Mouse (Mus musculus): Measurements from ENCODE around the gene Wapl. TPM values are rescaled to one million over a fixed set of nuclear protein-coding genes. Genes with fewer than 3 reads are reported as not detected.

Wapl gene
- total RNA-seq, 2 experiments from 2014 or later: 41.7 to 44.5 TPM

- no peak for DNase-seq (ENCODE audit: low spot score in 2 of 2)
- intact Hi-C loops (cut with DNase I): no loop called here
Observed at GRCm38 (mm10) chr14:34680815-34681214, 7.1 kb downstream of the Wapl start.

DNA sequence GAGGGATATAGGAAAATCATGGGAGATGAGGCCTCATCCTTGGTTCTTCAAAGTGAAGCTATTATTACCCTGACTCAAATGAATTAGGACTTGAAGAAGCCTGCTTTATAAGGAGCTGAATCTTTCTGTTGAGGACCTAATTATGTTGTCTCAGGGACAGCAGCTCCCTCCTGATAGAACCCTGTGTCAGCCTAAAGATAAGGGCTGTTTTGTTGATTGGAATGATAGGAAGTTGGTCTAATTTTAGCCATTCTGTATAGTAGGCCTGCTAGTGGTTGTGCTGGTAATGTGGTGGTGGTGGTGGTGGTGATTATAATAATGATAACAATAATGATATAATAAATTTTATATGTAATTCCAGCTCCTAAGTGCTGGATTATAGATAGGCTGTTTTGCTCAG, 11.3 kb downstream of the Wapl start:
- no peak for DNase-seq (ENCODE audit: low spot score in 2 of 2)
- intact Hi-C loops (cut with DNase I): no loop called here

GRCm38 (mm10) chr14:34693970-34694369, 20.2 kb downstream of the Wapl start:
- DNase-seq (ENCODE audit: low spot score in 2 of 2): no peak
- intact Hi-C loops (cut with DNase I): no loop called here

GRCm38 (mm10) chr14:34697376-34697775, 23.6 kb downstream of the Wapl start:
- no peak for DNase-seq (ENCODE audit: low spot score in 2 of 2)
- intact Hi-C loops (cut with DNase I): no loop called here

DNA sequence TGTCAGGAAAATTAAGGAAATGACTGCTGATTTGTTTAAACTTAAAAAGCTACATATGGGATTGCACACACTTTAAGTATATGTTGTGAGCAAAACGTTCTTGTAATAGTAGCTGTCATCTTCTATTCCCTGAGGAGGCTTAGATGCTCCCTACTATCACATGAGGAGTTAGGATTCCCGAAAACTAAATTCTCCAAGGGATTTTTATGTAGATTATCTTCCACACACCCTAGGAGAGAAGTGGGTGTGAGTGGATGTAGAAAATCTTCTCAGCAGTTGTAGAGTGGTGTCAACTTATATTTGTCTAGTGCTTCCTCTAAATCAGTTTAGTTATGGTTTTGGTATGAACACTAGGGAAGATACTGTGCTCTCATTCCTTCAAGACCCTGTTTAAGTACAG, 36.5 kb downstream of the Wapl start:
- intact Hi-C loops (cut with DNase I): no loop called here

DNA sequence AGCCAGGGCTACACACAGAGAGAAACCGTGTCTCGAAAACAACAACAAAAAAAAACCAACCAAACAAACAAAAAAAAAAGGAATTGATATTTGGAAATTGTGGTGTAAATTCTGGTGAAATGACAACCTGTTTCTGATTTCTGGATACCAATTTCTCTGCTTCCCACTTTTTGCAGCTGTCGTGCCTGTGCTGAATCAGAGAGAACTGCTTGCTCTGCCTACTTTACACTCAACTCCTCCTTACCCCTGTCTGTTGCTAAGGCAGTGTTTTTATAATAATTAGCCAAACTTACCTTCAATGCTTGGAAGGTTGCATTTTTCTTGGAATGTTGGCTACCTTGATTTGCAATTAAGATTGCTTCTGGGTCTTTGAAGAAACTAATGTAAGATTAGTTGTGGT, 38.3 kb downstream of the Wapl start:
- DNase-seq (ENCODE audit: low spot score in 2 of 2): no peak
- intact Hi-C loops (cut with DNase I): no loop called here

More for the DNA sequence above, 36.5 kb downstream of the Wapl start:
- DNase-seq (ENCODE audit: low spot score in 2 of 2): no peak

DNA sequence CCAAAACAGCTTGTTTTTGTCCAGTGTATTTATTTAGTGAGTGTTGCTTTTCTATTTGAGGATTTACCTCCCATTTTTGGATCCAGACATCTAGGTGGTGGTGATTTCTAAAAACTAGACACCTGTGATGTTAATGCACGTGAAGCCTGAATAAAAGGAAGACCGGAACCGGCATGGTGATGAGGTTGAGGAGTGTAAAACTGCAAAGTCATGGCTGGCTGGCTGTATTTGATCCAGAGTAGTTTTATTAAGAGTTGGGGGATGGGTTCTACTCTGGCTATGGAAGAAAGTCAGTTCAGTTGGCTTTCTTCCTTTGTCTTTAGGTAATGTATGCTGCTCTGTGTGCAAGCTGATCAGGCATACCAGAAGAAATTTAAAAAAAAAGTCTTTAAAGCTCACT, 39.1 kb downstream of the Wapl start:
- no peak for DNase-seq (ENCODE audit: low spot score in 2 of 2)
- intact Hi-C loops (cut with DNase I): no loop called here

DNA sequence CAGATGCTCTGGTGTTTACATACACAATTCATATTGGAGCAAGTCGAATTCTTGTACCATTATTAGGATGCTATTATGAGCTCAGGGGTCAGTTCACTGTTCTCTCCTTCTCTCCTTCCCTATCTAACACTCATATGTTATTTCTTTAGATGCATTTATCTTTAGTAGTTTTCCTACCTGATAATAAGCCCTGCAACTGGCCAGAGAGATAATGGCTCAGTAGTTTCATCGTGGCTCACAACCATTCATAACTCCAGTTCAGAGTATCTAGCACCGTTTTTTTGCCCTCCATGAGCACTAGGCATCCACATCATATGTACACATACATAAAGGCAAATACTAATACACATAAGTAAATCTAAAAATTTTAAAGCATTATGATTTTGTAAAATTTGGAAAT, 44.4 kb downstream of the Wapl start:
- intact Hi-C loops (cut with DNase I): no loop called here
- DNase-seq (ENCODE audit: low spot score in 2 of 2): no peak

DNA sequence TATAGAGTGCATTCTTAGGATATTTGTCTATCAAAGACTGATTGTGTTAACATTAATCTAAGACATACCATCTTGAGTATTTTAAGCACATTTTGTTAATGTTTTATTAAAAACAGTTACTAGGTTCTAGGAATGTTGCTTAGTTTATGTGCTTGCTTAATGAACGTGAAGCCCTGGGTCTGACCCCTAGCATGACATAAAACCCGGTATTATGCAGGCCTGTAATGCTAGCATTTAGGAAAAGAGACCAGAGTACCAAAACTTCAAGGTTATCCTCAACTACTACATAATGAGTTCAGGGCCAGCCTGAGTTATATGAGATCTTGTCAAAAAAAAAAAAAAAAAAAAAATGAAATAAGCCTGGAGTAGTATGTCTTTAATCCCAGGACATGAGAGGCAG, 54.0 kb downstream of the Wapl start:
- intact Hi-C loops (cut with DNase I): no loop called here
- DNase-seq (ENCODE audit: low spot score in 2 of 2): no peak

DNA sequence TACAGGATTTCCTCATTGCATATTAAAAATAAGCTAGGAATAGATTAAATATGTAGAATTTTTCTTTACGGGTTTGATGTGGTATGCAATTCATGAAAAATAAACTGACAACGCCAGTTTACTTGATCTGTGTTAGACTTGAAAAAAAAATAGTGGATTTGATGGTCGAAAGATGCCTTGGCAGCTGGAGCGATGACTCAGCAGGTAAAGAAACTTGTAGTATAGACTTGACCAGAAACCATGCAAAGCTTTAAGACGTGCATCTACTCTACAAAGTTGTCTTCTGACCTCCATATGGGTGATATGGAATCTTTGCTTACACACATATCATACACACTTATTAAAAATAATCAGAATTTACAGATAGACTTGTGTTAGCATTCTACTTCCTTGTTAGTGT, 61.7 kb downstream of the Wapl start:
- intact Hi-C loops (cut with DNase I): no loop called here
- no peak for DNase-seq (ENCODE audit: low spot score in 2 of 2)

DNA sequence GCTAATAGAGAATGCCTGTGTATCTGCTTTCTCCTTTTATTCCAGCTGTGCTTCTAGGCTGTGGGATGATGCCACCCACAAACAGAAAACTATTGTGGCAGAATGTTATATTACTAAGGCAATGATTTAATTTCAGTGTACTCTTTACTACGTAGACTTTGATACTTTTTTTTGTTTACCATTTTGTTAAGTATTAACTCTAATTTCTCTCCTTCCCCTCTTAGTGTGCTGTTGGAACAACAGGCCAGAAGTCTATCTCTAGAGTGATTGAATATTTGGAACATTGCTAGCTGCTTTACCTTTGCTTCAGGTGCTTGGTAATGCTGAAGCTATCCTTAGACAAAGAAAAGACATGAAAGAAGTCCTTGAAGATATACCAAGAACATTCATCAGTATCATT, 71.7 kb downstream of the Wapl start:
- no peak for DNase-seq (ENCODE audit: low spot score in 2 of 2)
- intact Hi-C loops (cut with DNase I): no loop called here

DNA sequence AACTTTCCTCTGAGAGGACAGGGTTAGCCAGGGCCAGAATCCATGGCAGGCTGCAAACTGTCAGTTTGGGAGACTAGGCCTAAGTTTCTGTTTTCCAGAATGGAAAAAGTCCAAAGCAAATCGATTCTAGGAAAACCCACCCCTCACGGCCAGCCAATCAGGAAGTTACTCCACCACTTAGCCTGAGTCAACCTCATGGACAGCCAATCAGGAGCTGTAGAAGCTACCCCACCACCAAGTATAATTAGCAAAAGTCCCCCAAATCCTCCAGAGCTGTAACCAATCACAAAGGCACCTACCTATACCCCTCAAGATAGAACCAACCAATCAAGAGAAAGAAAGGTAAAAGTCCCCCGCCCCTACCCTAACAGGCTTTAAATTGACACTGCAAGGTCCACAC, 82.0 kb downstream of the Wapl start:
- intact Hi-C loops (cut with DNase I): no loop called here
- no peak for DNase-seq (ENCODE audit: low spot score in 2 of 2)

GRCm38 (mm10) chr14:34759938-34760337, 86.2 kb downstream of the Wapl start:
- intact Hi-C loops (cut with DNase I): no loop called here
- DNase-seq (ENCODE audit: low spot score in 2 of 2): no peak

DNA sequence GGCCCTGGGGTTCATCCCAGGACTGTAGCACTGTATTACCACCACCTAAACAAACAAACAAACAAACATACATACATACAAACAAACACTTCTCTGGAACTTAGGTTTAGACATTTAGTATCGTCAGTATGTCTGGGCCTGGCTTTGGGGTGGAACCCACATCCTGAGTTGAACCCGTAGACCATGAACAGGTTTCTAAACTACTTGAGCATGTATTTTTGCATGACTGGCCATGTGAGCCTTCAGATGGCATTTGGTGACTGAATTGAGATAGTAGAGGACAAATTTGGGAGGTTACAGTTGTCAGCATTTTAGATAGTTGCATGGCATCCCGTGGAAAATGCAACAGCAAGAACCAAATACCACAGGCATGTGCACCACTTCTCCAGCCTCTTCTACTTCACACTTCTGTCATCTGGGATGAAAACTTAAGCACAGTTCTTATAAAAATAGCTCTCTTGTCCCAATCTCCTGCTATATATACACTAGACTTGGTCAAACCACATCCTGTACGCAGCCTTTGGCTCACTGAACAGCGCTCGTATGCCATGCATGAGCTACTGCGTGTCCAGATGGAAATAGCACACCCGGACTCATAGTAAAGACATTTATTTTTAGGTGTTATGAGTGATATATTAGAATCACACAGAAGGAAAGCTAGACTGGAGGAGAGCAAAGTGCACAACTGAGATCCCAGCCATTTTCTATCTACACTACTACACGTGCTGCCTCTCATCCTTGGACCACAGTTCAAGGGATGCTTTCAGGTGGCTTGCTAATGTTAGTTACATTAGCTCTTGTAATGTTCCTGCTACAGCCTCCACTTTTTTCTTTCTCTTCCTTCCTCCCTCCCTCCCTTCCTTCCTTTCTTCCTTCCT, 87.6 kb downstream of the Wapl start:
- peak; percentile 21 to 22 for DNase-seq (ENCODE audit: low spot score in 2 of 2)
- intact Hi-C loops (cut with DNase I): no loop called here

DNA sequence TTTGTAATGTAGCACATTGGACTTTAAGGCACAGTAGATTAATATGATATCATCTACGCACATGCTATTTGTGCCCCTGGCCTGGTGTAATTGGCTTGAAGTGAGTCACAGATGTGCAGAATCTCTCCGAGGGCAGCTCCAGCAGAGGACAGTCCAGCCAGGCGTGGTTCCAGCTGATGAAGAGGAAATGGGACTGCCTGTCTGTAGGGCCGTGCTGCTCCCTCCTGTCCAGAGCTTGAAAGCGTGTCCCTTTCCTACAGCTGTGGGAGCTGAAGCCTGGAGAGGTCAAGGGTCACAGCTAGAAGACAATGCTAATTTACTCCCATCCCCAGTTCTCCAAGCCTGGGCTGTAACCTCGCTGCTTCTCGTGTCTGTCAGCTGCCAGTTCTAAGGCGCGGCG, 89.0 kb downstream of the Wapl start:
- no peak for DNase-seq (ENCODE audit: low spot score in 2 of 2)
- intact Hi-C loops (cut with DNase I): no loop called here

GRCm38 (mm10) chr14:34763771-34764539, 90.2 kb downstream of the Wapl start:
- DNase-seq (ENCODE audit: low spot score in 2 of 2): no peak
- intact Hi-C loops (cut with DNase I): no loop called here

- DNase-seq (ENCODE audit: low spot score in 2 of 2): no peak
- intact Hi-C loops (cut with DNase I): no loop called here
Observed at GRCm38 (mm10) chr14:34764908-34765307, 91.2 kb downstream of the Wapl start.

DNA sequence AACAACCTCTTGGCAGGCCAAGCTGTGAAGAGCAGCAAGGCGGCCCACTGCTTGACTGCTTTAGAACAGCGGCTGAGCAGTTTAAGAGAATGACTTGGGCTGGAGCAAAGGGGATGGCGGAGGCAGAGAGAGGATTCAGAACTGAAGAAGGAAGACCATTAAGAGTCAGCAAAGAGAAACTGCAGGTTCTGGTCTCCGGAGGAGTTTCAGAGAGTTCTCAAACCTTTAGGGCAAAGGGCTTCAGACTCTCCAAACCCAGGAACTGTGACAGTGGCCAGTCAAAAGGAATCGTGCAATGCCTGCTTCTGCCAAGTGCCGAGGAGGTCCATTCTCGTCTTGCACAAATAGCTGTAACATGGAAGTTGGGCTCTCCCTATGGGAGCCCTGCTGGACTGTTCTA, 91.7 kb downstream of the Wapl start:
- intact Hi-C loops (cut with DNase I): no loop called here

DNA sequence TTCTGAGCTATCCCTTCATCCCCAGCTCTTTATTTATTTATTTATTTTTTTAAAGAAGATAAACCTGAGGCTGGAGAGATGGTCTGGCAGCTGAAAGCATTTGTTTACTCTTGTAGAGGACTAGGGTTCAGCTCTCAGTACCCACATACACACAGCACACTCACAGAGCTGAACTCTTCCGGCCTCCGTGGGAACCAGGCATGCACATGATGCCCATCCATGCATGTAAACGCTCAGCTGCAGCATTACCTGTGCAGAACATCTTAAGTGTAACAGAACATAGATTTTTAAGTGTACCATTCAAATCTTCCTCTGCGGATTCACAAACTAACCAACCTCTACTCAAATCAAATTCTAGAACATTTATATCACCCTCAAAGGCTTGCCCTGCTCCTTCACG, 92.5 kb downstream of the Wapl start:
- DNase-seq (ENCODE audit: low spot score in 2 of 2): no peak
- intact Hi-C loops (cut with DNase I): no loop called here

More for the DNA sequence above, 91.7 kb downstream of the Wapl start:
- no peak for DNase-seq (ENCODE audit: low spot score in 2 of 2)

GRCm38 (mm10) chr14:34768373-34768772, 94.6 kb downstream of the Wapl start:
- intact Hi-C loops (cut with DNase I): loop anchor here (2.0 kb wide), 1 partner anchor 152 kb away; no protein-coding TSS in a partner anchor
- peak; percentile 26 to 50 for DNase-seq (ENCODE audit: low spot score in 2 of 2)

- intact Hi-C loops (cut with DNase I): loop anchor here (2.0 kb wide), 1 partner anchor 152 kb away; no protein-coding TSS in a partner anchor
- peak; percentile 52 to 60 for DNase-seq (ENCODE audit: low spot score in 2 of 2)
Observed at GRCm38 (mm10) chr14:34769021-34769566, 95.4 kb downstream of the Wapl start.
